Mouse (Mus musculus): ENCODE results near the gene Orm2. TPM values are rescaled to one million over a fixed set of nuclear protein-coding genes. Genes with fewer than 3 reads are reported as not detected.

Orm2 gene
- polyA plus RNA-seq, 1 experiment from 2014 or later, result not detected

GRCm38 (mm10) chr4:63385784-63386183, 23.5 kb downstream of the Orm2 start:
- ATAC-seq (ENCODE audit: low FRiP score) (no peak), DNase-seq (ENCODE audit: low spot score) (no peak)
- Histone ChIP-seq H3K9me3 (ENCODE audit: control insufficient read depth, low read length) (no peaks in the 10 kb centered on the region), H3K4me2 (replicated peaks; ENCODE audit: low read depth, low read length) (no peak overlapping the region), H3K27ac (ENCODE audit: low read depth, low read length) (no peak overlapping the region), H3K4me3 (ENCODE audit: low read depth, low read length) (no peak overlapping the region), H3K36me3 (ENCODE audit: control insufficient read depth, insufficient read depth, low read length) (0 out of 2 replicates have a peak, but pooled peaks cover 2% of the 10 kb centered on the region), H3K27me3 (ENCODE audit: control insufficient read depth, insufficient read depth, low read length) (no peaks in the 10 kb centered on the region), H3K9ac (ENCODE audit: low read depth, low read length) (no peak overlapping the region), H3K4me1 (replicated peaks; ENCODE audit: control insufficient read depth, insufficient read depth, low read length) (peaks cover 10% of the 10 kb centered on the region)
- WGBS, result 89% methylated on average over 11 of the region's 11 CpGs

- no peaks in the 10 kb centered on the region for H3K36me3 ChIP-seq (ENCODE audit: control insufficient read depth, insufficient read depth, low read length)
- no peaks in the 10 kb centered on the region for H3K27me3 ChIP-seq (ENCODE audit: control insufficient read depth, insufficient read depth, low read length)
- H3K4me3 ChIP-seq (ENCODE audit: low read depth, low read length), result no peak overlapping the region
- H3K9me3 ChIP-seq (ENCODE audit: control insufficient read depth, low read length), result no peaks in the 10 kb centered on the region
- no peak for DNase-seq (ENCODE audit: low spot score)
- ATAC-seq (ENCODE audit: low FRiP score), result no peak
- H3K9ac ChIP-seq (ENCODE audit: low read depth, low read length), result no peak overlapping the region
- 74% methylated on average over 6 of the region's 6 CpGs for WGBS
- H3K4me2 ChIP-seq (replicated peaks; ENCODE audit: low read depth, low read length), result no peak overlapping the region
- no peak overlapping the region for H3K27ac ChIP-seq (ENCODE audit: low read depth, low read length)
- H3K4me1 ChIP-seq (replicated peaks; ENCODE audit: control insufficient read depth, insufficient read depth, low read length), result peaks cover 10% of the 10 kb centered on the region
Observed at GRCm38 (mm10) chr4:63388029-63388428, 25.8 kb downstream of the Orm2 start.

DNA sequence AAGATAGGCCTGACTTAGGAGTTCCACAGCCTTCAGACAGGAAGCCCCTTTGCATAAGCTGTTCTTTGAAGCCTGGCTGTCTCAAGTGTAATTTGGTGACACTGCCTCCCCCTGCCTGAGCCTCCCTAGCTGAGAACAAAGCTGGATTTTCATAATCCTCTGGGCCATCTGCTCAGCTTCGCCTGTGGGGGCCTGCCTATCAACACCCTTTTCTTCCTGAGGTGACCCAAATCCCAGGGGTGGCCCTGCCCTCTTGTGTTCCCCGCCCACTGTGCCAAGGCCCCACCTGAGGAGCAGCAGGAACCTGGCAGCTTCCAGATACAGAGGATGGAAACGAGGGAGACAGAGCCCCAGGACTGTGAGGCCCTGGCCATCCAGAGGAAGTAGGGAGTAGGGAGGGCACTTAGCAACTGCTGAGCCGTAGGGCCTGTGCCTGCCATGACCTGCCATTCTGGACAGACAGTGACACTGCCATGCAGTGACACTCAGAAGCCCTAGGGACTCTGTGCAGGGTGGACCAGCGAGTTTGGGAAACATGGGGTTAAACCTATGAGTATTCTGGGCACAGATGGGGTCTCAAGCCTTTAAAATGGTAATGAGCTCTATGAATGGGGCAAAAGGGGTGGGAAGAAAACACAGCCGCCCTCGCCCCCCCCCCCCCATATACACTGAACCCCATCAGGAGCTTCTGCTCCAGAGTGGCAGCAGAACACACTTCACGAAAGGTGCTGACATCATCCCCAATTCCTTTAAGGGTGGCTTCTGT, 27.1 kb downstream of the Orm2 start:
- ATAC-seq (ENCODE audit: low FRiP score), result peak; percentile 81
- Histone ChIP-seq H3K9ac (ENCODE audit: low read depth, low read length) (peak overlapping the region; percentile 34; the same call in 1 of the 2 replicates), H3K4me1 (replicated peaks; ENCODE audit: control insufficient read depth, insufficient read depth, low read length) (peaks cover 10% of the 10 kb centered on the region), H3K27ac (ENCODE audit: low read depth, low read length) (peak overlapping the region; percentile 74), H3K4me3 (ENCODE audit: low read depth, low read length) (no peak overlapping the region), H3K27me3 (ENCODE audit: control insufficient read depth, insufficient read depth, low read length) (no peaks in the 10 kb centered on the region), H3K9me3 (ENCODE audit: control insufficient read depth, low read length) (no peaks in the 10 kb centered on the region), H3K36me3 (ENCODE audit: control insufficient read depth, insufficient read depth, low read length) (no peaks in the 10 kb centered on the region), H3K4me2 (replicated peaks; ENCODE audit: low read depth, low read length) (no peak overlapping the region)
- 33% methylated on average over 8 of the region's 8 CpGs for WGBS
- DNase-seq (ENCODE audit: low spot score), result no peak

DNA sequence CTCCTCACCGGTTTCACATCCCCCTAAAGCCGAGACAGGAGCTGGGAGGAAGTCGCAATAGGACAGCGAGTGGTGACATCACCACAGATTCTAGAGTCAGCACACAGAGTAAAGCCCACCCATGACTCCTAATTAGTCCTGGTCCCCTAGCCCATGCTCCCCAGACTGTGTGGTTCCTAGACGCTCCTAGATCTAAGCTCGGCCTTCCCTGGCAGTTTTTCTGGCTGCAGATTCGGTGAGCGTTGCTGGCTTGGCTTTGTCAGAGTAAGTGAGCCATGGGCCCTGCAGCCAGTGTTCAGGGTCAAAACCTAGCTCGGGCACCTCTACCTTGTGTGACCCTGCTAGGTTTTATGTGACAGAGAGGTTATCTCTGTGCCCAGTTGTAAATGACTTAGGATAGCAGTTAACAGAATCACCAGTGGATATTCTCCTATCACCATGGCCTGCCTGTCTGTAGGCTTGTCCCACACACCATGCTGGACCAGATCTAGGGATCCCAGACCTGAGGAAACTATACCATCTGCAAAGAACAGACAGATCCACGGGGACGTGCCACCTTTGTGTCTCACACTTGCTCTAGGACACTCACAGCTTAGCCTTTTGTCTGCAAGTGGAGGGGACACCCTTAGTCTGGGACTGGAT, 27.8 kb downstream of the Orm2 start:
- H3K27me3 ChIP-seq (ENCODE audit: control insufficient read depth, insufficient read depth, low read length), result no peaks in the 10 kb centered on the region
- peaks cover 10% of the 10 kb centered on the region for H3K4me1 ChIP-seq (replicated peaks; ENCODE audit: control insufficient read depth, insufficient read depth, low read length)
- no peak overlapping the region for H3K4me3 ChIP-seq (ENCODE audit: low read depth, low read length)
- no peak overlapping the region for H3K4me2 ChIP-seq (replicated peaks; ENCODE audit: low read depth, low read length)
- no peaks in the 10 kb centered on the region for H3K9me3 ChIP-seq (ENCODE audit: control insufficient read depth, low read length)
- ATAC-seq (ENCODE audit: low FRiP score) (peak; percentile 68), DNase-seq (ENCODE audit: low spot score) (no peak)
- WGBS, result 61% methylated on average over 11 of the region's 11 CpGs
- H3K27ac ChIP-seq (ENCODE audit: low read depth, low read length), result peak overlapping the region; percentile 54
- no peaks in the 10 kb centered on the region for H3K36me3 ChIP-seq (ENCODE audit: control insufficient read depth, insufficient read depth, low read length)
- H3K9ac ChIP-seq (ENCODE audit: low read depth, low read length), result no peak overlapping the region

GRCm38 (mm10) chr4:63391322-63391721, 29.1 kb downstream of the Orm2 start:
- WGBS, result 85% methylated on average over 6 of the region's 6 CpGs
- Histone ChIP-seq H3K4me1 (replicated peaks; ENCODE audit: control insufficient read depth, insufficient read depth, low read length) (peaks cover 10% of the 10 kb centered on the region), H3K36me3 (ENCODE audit: control insufficient read depth, insufficient read depth, low read length) (no peaks in the 10 kb centered on the region), H3K9ac (ENCODE audit: low read depth, low read length) (no peak overlapping the region), H3K27me3 (ENCODE audit: control insufficient read depth, insufficient read depth, low read length) (no peaks in the 10 kb centered on the region), H3K9me3 (ENCODE audit: control insufficient read depth, low read length) (no peaks in the 10 kb centered on the region), H3K27ac (ENCODE audit: low read depth, low read length) (no peak overlapping the region), H3K4me3 (ENCODE audit: low read depth, low read length) (no peak overlapping the region), H3K4me2 (replicated peaks; ENCODE audit: low read depth, low read length) (no peak overlapping the region)
- DNase-seq (ENCODE audit: low spot score), result no peak
- ATAC-seq (ENCODE audit: low FRiP score), result no peak

GRCm38 (mm10) chr4:63397981-63398537, 35.8 kb downstream of the Orm2 start:
- 85% methylated on average over 10 of the region's 10 CpGs for WGBS
- Histone ChIP-seq H3K27ac (ENCODE audit: low read depth, low read length) (no peak overlapping the region), H3K27me3 (ENCODE audit: control insufficient read depth, insufficient read depth, low read length) (no peaks in the 10 kb centered on the region), H3K9me3 (ENCODE audit: control insufficient read depth, low read length) (no peaks in the 10 kb centered on the region), H3K9ac (ENCODE audit: low read depth, low read length) (no peak overlapping the region), H3K4me1 (replicated peaks; ENCODE audit: control insufficient read depth, insufficient read depth, low read length) (peaks cover 4% of the 10 kb centered on the region), H3K36me3 (ENCODE audit: control insufficient read depth, insufficient read depth, low read length) (no peaks in the 10 kb centered on the region), H3K4me2 (replicated peaks; ENCODE audit: low read depth, low read length) (no peak overlapping the region), H3K4me3 (ENCODE audit: low read depth, low read length) (no peak overlapping the region)
- ATAC-seq (ENCODE audit: low FRiP score) (no peak), DNase-seq (ENCODE audit: low spot score) (no peak)

DNA sequence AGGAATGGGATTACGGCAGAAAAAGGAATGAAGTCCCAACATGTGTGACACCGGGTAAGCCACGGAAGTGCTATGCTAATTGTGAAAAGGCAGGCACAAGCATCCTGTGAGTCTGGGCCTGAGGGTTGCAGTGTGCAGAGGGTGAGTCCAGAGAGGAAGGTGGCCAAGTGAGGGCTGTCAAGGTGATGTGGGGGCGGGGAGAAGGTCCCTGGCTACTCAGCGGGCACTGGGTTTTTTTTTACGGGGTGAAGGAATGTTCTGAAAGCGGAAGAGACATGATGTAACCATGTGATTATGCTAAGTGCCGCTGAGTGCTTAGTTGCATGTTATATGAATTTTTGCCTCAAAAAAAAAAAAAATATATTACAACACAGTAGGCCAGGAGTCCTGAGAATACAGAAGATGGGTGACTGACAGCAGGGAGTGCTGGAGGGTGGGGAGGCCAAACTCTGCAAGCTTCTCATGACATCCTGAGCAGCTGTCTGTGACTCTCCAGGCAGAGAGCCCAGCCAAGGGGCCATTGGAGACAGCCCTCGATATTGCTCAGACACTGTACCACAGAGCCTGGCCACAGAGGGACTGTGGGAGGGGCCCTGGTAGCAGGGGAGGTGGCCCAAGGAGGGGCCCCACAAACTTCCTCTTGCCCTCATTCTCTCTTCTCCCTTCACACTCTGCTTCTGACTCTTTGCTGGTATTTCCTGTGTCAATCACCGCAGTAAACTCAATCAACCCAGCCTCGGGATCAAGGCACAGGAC, 36.8 kb downstream of the Orm2 start:
- Histone ChIP-seq H3K4me1 (replicated peaks; ENCODE audit: control insufficient read depth, insufficient read depth, low read length) (peaks cover 9% of the 10 kb centered on the region), H3K27me3 (ENCODE audit: control insufficient read depth, insufficient read depth, low read length) (no peaks in the 10 kb centered on the region), H3K4me3 (ENCODE audit: low read depth, low read length) (no peak overlapping the region), H3K4me2 (replicated peaks; ENCODE audit: low read depth, low read length) (no peak overlapping the region), H3K9me3 (ENCODE audit: control insufficient read depth, low read length) (no peaks in the 10 kb centered on the region), H3K27ac (ENCODE audit: low read depth, low read length) (no peak overlapping the region), H3K9ac (ENCODE audit: low read depth, low read length) (no peak overlapping the region), H3K36me3 (ENCODE audit: control insufficient read depth, insufficient read depth, low read length) (no peaks in the 10 kb centered on the region)
- DNase-seq (ENCODE audit: low spot score) (no peak), ATAC-seq (ENCODE audit: low FRiP score) (no peak)
- 76% methylated on average over 11 of the region's 11 CpGs for WGBS

- Histone ChIP-seq H3K9ac (ENCODE audit: low read depth, low read length) (no peak overlapping the region), H3K4me2 (replicated peaks; ENCODE audit: low read depth, low read length) (no peak overlapping the region), H3K36me3 (ENCODE audit: control insufficient read depth, insufficient read depth, low read length) (no peaks in the 10 kb centered on the region), H3K27me3 (ENCODE audit: control insufficient read depth, insufficient read depth, low read length) (no peaks in the 10 kb centered on the region), H3K4me1 (replicated peaks; ENCODE audit: control insufficient read depth, insufficient read depth, low read length) (peaks cover 17% of the 10 kb centered on the region), H3K4me3 (ENCODE audit: low read depth, low read length) (no peak overlapping the region), H3K9me3 (ENCODE audit: control insufficient read depth, low read length) (no peaks in the 10 kb centered on the region), H3K27ac (ENCODE audit: low read depth, low read length) (no peak overlapping the region)
- 68% methylated on average over 8 of the region's 8 CpGs for WGBS
- no peak for ATAC-seq (ENCODE audit: low FRiP score)
- DNase-seq (ENCODE audit: low spot score), result no peak
Observed at GRCm38 (mm10) chr4:63399691-63400270, 37.5 kb downstream of the Orm2 start.
